Mouse (Mus musculus) spleen, adult 12 weeks (tissue): ENCODE results near the gene Cnih1.
"Not testable (repeated sequence)": the region's sequence is repeated elsewhere in the genome, so short reads cannot be mapped to it uniquely, and the experiment has no call there.

Source experiments
- DNase-seq: peaks from one replicate; pipeline ENCODE4 v3.0.0; 2022; ENCODE audit warnings: low spot score

Cnih1 gene

GRCm38 (mm10) chr14:46788505-46788901 is 292 bp upstream of the Cnih1 start:
- no peak for DNase-seq

DNA sequence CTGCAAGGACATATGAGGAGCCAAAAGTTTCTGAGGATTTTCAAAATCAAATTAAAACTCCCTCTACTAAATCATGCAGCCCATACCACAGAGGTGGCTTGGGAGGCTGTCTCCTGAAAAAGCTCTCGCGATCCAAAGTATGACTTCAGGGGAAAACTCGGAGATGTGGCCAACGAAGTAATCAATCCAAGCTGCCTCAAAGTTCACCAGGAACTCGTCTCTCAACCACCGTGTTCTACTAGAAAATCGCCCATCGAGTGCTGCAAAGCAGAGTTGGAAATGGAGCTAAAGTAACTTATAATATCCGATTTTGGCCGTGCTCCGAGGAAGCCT is 791 bp downstream of the Cnih1 start:
- DNase-seq = peak; percentile 8

DNA sequence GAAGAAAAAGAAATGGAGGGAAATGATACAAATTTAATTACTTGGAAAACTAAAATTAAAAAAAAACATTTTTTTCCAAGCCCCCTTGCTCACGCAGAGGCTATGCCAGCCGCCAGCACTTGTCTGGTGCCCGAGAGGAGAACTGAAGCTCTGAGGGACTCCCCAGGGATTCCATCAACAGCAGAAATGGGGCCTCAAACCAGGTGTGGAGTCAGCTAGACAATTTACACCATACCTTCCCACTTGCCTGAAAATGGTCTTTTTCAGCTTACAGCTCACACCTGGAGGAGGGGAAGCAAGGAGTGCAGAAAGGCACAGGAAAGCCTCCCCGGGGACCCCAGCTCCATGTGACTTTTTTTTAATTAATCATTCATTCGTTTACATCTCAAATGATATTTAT is 3.0 kb downstream of the Cnih1 start:
- DNase-seq = no peak

DNA sequence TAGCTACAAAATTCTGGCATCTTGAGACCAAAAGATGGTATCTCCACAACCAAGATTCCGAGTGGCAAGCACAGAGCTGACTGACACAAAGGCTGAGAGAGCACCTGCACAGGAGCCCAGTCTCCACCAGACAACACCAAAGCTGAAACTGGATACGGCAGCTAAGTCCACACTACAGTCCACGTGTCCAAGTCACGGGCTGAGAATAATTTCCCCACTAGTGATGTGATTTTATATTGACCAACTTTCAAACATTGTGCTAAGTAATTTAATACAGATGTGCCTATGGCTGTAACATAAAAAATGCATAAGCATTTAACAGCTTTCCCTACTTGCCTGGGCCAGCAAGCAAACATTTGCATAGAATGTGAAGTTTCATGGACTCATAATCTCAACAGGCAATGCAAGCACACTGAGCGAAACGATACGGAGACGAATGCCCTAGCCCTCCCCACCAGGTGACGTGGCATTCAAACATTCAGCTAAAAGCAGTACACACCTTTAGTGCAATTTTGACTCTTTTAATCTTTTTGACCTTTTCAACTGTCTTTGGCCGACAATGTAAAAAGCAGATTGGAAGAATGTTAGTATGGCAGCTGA is 4.8 kb downstream of the Cnih1 start:
- no peak for DNase-seq

DNA sequence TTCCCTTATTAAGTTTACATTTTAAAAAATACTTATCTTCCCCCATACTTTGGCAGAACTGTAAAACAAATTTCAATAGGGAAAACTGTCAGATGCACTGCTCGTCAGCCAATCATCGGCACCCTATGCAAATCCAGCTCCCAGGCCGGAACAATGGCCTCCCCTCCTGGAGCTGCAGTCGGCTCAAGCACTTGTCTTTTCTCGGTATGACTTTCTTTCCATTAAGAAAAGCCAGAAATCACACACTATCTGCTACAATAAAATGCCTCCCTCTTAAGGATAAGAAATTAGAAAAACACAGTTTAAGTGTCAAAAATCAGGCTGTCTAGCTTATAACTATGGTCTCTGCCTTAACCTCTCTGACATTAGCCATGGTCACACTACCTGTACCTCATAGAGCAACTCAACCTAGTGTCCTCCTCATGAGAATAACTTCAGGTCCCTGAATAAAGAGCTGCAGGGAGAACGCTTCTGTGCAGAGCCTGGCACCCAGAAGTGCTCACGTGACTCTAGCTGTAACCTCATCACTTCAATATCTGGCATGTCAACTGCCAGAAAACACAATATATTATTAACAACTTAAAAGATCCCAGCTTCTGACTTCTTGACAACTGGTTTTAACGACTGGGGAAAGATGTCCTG is 5.9 kb downstream of the Cnih1 start:
- DNase-seq = no peak

GRCm38 (mm10) chr14:46781086-46781485 is 7.1 kb downstream of the Cnih1 start:
- no peak for DNase-seq

DNA sequence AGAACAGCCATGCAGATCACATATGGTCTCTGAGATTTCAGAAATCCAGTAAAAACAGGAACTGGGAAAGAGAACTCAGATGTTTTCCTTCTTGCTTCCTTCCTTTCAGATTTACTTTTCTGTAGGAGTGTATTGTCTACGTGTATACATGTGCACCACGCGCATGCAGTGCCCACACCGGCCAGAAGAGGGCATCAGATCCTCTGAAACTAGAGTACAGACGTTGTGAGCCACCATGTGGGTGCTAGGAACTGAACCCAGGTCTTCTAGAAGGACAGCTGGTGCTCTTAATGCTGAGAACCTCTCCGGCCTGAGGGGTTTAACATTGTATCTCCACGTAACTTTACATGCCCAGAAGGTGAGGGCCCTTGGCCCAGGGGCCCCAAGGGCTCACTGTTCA is 9.0 kb downstream of the Cnih1 start:
- no peak for DNase-seq

DNA sequence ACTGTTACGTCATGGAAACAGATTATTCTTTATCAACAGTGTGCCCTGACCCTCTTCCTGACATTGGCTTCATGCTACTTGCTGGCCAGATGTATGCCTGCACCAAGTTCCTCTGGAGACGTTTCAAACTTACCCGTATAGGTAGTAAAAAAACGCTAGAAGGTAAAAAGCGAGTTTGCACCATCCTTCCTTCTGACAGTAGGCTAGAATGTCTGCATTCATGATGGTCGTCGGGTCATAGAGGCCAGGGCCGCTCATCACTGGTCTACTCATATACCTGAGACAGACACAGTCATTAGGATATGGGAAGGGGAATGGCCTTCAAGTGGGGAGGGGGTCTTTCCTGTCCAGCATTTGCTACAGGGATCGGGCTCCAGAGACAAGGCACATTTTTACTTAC is 9.5 kb downstream of the Cnih1 start:
- DNase-seq = no peak

DNA sequence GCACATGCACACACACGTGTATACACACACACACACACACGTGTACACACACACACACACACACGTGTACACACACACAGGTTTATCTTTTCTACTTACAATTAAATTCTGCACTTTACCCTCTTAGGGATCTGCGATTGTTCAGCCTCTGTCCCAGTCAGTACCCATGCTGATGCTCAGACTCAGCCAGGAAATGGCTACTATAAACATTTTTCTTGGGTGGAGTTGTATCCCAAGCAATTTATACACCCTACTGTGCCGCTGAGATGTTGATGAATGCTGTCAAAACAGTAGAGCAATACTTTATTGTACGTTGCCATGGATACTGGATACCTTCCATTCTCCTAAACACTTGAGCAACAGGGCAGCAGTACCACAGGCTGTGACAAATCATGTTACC is 18.2 kb downstream of the Cnih1 start:
- DNase-seq = no peak

DNA sequence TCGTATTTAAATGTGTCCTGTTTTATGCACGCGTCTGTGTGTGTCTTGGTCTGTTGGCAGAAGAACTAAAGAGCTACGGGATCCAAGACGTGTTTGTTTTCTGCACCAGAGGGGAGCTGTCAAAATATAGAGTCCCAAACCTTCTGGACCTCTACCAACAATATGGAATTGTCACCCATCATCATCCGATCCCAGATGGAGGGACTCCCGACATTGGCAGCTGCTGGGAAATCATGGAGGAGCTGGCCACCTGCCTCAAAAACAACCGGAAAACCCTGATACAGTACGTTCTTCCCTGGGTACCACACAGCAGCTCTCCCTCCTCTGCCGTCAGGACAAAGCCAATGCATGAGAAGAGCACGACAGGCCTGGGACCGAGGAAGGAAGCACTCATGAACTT is 21.1 kb downstream of the Cnih1 start:
- no peak for DNase-seq

DNA sequence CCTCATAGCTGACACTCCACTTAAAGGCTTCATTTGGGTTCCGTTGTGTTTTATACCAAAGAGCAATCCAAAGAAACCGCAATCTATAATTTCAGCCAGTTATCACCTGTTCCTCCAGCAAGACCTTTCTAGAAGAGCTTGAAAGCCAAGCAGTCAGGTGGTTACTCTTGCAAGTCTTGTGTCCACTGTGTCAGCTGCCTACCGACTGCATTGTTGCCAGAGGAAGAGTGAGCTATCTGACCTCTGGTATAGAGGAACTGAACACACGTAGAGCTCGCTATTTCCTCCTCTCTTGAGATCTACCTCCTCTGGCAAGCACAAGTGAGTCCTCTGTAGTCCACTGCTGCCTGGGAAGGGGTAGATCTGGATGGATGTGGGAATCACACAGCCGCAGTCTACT is 27.0 kb downstream of the Cnih1 start:
- peak; percentile 7 for DNase-seq

- DNase-seq = peak; percentile 92
Observed at GRCm38 (mm10) chr14:46760355-46761029, 27.7 kb downstream of the Cnih1 start, which contains the start of gene Cdkn3. Gene Cdkn3 (plus strand): TSS chr14:46760541.

DNA sequence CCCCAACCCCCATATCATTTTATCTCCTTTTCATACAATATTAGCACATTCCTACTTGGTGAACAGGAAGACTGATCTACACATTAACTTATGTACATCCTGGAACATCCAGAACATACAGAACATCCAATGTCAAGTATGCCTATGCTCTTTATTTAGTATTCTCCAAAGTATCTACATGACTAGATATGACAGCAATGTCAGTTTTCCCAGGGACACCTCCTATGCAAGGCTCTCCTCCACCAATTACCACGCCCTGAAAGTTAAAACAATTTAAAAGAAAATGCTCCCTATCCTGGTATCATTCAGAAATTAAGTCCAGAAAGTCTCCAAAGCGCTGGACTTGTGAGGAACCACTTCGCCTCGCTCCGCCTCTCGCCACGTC is 28.2 kb downstream of the Cnih1 start:
- DNase-seq = no peak

DNA sequence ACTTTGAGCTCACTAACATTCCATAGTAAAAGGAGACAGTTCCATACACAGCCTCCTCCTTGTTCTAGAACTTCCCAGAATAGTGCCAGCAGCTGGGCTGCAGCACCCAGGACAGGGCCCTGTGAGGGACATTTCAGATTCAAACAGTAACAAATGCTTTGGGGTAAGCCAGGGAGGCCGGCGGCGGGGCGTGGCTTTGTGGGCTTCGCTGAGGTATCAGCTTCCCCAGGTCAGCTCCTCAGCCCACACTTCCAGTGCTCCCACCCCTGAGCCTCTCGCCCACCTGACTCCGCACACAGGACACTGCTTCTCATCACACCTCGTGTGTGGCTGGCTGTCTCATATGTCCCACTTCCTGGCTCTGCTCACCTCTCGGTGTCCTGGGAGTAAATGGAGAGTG is 30.5 kb downstream of the Cnih1 start:
- DNase-seq = no peak

GRCm38 (mm10) chr14:46755851-46756250 is 32.4 kb downstream of the Cnih1 start:
- DNase-seq = no peak

GRCm38 (mm10) chr14:46754371-46754770 is 33.8 kb downstream of the Cnih1 start:
- DNase-seq = not testable (repeated sequence)

DNA sequence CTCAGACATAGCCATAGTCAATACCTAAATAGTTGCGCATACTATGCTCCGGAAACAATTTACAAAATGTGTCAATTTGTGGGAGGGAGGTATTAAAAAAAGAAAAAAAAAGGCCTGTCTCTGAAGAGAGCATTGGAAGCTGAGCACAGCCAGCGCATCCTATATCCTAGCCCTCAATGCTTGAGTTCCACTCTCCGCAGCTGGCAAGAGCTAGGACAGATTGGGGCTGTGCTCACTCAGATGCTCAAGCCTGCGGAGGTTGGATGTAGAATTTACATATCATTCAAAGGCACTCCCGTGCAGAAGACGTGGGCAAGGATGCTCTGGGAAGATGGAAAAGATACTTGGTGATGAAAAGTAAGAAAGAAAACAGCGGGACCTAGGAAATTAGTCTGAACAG is 42.8 kb downstream of the Cnih1 start:
- no peak for DNase-seq

- no peak for DNase-seq
Observed at GRCm38 (mm10) chr14:46742674-46743073, 45.5 kb downstream of the Cnih1 start.

DNA sequence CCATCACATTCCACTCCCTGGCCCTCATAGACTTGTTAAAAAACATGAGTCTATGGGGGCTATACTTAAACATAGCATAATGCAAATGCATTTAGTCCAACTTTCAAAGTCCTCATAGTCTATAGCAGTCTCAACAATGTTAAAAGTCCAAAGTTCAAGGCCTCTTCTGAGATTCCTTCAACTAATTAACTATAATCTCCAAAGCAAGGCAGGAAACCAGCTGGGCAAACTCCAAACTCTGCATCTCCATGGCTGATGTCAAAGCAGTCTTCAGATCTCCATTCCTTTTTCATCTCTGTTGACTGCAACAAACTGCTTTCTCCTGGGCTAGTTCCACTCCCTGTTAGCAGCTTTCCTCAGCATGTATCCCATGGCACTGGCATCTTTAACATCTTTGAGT is 50.9 kb downstream of the Cnih1 start:
- DNase-seq = not testable (repeated sequence)

GRCm38 (mm10) chr14:46736366-46736765 is 51.8 kb downstream of the Cnih1 start:
- no peak for DNase-seq

DNA sequence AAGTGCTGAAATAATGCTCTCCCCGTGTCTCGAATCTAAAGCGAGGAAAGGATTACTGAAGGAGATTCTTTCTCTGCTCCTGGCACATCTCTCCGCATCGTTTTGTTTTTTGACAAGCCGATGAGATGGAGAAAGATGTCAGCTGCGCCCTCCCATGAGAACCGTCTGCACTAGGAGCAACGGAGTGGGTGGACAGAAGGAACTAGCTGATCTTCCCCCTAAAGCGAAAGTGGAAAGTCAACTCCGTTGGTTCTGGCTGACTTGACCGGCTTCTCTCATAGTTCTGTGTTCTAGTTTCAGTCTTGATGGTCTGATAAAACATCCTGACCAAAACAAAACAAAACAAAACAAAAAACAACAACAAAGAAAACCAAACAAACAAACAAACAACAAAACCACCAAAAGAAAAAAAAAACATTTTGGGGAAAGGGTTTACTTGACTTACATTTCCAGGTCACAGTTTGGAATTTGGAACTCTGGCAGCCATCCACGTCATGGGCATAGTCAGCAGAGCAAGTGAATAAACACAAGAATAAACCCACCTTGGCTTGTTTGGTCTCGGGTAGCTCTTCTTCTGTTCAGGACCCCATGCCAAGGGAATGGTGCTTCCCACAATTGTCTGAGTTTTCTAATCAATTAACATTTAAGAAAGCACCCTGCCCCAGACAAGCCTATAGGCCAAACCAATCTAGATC is 53.3 kb downstream of the Cnih1 start:
- no peak for DNase-seq

DNA sequence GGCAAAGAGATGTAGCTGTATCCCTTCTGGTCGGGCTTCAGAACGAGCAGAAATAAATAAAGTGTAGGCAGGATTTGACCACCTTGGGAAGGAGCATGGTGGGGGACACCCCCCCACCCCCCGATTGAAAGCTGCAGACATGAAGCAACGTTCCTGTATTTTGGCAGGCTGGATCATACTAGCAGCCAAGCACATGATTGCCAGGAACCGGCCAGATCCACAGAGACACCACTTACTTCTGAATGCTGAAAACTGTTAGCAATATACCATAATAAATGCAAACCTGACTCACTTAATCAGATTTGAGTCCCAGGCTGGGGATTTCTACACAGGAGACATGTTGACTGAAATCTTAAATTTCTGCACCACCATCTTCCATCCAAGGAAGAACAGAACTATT is 53.9 kb downstream of the Cnih1 start:
- DNase-seq = no peak

DNA sequence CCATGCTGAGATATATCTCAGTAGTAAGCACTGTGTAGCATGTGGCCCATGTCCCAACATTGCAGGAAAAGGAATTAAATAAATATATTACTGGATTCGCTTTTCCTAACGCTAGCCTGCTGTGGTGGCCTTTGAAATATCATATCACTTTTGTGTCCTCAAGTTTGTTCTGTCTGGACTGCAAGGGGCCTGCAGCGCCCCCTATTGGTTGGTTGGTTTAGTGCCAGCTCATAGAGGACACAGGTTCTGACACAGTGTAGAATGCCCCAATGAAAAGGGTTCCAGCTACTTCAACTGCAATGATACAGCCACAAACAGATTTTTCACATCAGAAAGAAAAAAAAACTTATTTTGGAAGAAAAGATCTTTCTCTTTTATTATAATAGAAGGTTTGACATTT is 62.5 kb downstream of the Cnih1 start:
- DNase-seq = peak; percentile 11
